Mouse (Mus musculus) retina, adult 2 months (tissue): ENCODE data around the gene Snapc2.
A peak's percentile ranks its signal among the peaks of the same experiment; 100 is the strongest.

Source experiments
- DNase-seq: peaks from one replicate; pipeline ENCODE4 v3.0.0-alpha.2; 2012; ENCODE audit warnings: low read depth, low spot score

Snapc2 gene

DNA sequence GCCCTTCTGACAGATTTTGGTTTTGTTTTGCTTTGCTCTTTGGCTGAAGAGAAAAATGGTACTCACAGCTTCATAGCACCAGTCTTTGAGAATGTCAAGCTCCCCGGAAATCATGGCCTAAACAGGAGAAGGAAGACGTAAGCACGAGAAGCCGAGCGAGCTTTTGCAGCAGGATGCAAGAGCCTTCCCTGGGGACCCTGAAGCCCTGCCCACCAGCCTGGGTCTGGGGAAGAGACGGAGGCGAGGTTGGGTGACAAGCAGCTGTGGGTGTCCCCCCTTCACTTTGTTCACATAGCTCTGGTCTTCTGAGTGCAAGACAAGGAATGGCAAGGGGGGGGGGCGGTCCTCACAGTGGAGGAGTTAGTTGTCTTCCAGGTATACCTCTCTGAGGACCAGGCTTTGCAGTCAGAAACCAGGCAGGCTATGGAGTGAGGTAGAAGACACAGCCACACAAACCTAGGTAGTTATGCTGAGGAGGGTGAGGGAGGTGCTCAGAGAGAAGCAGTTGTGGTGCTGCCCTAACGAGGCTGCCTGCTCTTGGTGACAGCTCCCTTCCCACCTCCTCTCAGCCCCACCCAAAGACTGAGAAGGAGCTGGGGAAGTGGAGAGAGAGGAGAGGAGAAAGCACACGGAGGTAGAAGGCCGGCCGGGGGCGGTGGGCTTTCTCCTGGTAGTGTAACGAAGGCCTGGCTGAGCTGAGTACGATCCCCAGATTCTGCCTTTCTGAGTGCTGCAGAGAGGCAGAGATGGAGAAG is 12.5 kb downstream of the Snapc2 start:
- no peak for DNase-seq

DNA sequence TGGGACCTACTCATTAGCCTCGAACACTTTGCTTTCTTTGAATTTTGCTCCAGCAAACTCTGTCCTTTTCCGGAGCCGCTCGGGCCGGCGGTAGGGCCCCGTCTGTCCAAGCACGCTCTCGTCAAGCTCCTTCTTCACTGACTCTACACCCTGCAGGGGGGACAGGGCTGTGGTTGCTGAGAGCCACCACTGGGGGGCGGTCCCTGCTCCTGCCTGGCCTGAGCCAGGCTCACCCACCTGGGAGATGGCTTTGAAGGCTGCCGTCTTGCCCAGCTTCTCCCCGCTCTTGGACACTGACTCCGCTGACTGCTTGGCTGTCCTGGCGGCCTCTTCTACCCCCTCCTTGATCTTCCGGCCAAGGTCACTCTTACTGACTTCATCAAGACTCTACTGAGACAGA is 14.7 kb downstream of the Snapc2 start:
- no peak for DNase-seq

DNA sequence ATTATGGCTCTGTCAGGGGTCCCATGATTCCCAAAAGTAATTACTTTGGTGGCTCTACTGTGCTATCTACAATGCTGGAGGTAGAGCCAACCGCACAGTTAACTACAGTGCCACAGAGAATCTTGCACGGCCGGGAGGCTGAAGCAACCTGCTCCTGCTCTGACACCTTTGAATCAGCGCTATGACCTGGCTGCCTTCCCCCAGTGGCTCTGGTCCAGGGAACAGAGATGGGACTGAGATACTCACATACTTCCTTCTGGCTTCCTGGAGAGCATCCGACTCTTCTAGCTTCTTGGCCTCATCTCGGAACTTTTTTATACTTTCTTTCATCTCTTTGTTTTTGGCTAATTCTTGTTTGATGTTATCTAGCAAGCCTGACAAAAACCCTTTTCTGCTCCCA is 16.7 kb downstream of the Snapc2 start:
- no peak for DNase-seq

DNA sequence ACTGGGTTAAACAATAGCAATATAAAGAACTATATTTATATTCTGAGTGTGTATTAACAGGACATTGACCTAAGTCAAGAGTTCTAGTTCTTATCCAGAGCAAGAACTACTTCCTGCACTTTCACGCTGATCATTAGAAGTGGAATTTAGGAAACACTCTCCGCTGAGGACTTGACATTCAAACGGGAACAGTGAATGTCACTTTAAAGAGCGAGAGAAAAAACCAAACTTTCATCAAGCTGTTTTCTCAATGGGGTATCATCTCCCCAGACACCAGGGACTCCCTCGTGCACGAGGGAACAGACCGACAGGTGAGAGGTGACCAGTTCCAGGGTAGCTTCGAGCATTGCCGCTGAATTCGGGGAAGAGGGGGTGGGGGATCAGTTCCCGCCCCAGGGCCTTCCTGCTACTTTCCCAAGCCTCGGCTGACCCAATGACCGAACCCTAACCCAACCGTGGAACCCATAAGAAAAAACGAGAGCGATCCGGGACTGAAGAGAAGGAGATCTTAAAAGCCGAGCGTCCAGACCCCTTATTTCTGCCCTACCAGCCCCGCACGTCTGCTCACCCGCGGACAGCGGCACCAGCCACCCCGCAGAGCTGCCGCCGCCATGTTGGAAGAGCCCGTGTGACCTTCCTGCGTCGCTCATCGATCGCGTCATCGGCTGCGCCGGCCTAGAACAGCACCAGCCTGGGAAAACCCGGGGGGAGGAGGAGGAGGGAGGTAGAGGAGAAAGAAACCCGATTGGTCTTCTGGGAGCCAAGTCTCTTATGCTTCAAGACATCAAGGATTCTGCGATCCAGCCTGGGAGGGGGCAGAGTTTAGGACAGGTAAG is 22.6 kb downstream of the Snapc2 start, which contains the start of gene Timm44:
TSS of gene Timm44 (minus strand) at position 639 of the 836 bp plus-strand sequence.
- DNase-seq, result peak; percentile 93

DNA sequence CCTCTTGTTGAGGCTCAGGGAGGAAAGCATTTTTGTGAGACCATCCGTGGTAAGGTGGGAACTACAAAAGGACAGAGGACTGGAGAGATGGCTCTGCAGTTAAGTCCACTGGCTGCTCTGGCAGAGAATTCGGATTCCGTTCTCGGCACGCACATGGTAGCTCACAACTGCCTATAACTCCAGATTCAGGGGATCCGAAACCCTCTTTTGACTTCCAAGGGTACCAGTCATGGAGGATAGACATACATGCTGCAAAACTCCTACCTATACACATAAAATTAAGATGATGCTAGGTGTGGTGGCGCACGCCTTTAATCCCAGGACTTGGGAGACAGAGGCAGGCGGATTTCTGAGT is 23.2 kb downstream of the Snapc2 start:
- DNase-seq, result no peak

DNA sequence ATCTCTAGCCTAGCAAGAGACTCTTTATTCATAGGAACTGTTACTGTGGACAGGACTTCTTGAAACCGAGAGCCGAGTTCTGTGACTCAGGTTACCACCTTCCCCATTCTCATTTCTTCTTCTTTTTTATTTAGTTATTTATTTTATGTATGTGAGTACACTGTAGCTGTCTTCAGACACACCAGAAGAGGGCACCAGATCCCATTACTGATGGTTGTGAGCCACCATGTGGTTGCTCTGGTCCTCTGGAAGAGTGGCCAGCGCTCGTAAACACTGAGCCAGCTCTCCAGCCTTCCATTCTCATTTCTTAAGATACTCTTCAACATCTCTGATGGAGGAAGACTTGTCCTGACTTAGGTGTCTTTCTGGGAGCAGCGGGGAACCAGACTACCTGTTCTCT is 39.9 kb downstream of the Snapc2 start:
- no peak for DNase-seq

DNA sequence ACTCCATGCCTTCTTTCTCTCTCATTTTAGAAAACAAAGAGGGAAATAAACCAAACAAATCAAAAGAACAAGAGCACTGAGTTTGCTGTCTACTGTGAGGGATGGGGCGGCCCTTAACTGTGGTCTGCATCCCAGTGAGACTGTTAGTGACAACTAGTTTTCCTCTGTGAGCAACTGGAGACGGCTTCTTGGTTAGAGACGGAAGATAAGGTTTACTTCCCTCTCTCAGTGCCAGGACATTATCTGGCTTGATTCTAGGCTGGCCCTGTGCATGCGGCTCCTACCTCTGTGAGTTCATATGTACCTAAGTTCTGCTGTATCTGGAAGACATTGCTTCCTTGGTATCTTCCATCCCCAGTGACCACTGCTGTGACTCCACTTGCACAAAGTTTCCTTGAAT is 44.9 kb downstream of the Snapc2 start:
- no peak for DNase-seq

DNA sequence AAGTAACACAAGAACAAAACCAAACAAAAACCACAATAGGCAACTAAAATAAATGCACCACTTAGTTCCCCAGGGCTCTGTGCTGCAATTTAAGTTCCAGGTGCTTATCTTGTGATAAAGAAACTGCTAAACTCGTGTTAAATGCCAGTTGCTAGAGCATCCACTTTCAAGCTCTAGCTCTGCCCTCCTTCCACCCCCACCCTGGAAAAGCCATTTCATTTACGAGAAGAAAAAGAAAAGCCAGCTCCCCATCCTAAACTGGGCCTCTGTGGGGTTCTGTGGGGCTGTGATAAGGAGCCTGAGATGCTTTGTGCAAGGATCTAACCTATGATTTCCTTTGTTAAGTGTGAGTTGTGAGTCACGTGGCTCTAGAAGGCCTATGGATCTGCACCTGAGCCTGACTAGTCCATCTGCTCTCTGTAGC is 51.3 kb downstream of the Snapc2 start:
- no peak for DNase-seq
